16 mouse cellular contexts compared by ENCODE assay signal in the genomic region with DNA sequence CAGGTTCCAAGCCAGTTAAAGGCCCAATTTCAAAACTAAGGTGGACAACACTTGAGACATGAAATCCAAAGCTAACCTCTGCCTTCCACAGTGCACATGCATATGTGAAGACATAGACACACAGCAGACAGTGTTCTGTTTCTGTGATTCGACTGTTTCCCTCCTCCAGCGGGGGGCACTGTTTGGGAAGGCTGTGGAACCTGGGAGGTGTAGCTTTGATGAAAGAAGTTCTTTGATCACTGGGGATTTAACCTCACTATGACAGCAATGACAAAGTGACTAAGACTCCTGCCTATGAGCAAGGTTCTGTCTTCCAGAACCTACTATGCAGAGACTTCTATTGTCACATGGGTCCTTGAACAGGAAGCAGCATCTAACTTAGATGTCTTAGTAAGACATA. TPM values are rescaled to one million over a fixed set of nuclear protein-coding genes. Genes with fewer than 3 reads are reported as not detected.
DNase-seq lines count a peak whose midpoint lies in the region; TF ChIP-seq lines count a peak whose summit lies in the region.
"Had no signal": no experiment of that assay in that cellular context is flagged by ENCODE, and none has a peak within 500 bp of the region (broad histone marks: within the 10 kb centered on the region; RNA-seq: fewer than 3 reads in every experiment).

No protein-coding gene starts in this region.

- DNase-seq in adrenal gland, adult 2 months, result peak; percentile 56
- DNase-seq in adrenal gland, postnatal 4 days (ENCODE audit: low spot score in 2 of 2), result no peak
- no peak for DNase-seq in layer of hippocampus, adult 2 months (ENCODE audit: low spot score in 2 of 2)
- no peak for DNase-seq in layer of hippocampus, adult 8-10 months (ENCODE audit: low spot score in 2 of 2)
- DNase-seq in 416B (ENCODE audit: low read depth), result peak; percentile 65
- peak; percentile 55 for DNase-seq in brain, adult 2 months (ENCODE audit: low read depth, low spot score)
- DNase-seq in right cerebral cortex, postnatal 10 days (ENCODE audit: low spot score in 2 of 2), result no peak
- no peak for DNase-seq in gastrocnemius, adult 2 months
- DNase-seq: B cell, adult 2 months; heart, adult 18-20 months; right cerebral cortex, postnatal 4 days had no signal

- intact Hi-C loops in gastrocnemius, adult 2 months (cut with DNase I), result loop anchor here (5.0 kb wide), 1 partner anchor 98 kb away; no protein-coding TSS in a partner anchor

- no peak overlapping the region for H3K27ac ChIP-seq in layer of hippocampus, adult 2 months
- no peak overlapping the region for H3K27ac ChIP-seq in gastrocnemius, adult 2 months
- H3K27ac ChIP-seq: embryonic facial prominence, embryonic 15.5 days; forebrain, embryonic 15.5 days; hindbrain, embryonic 12.5 days; kidney, embryonic 15.5 days had no signal

- peak; percentile 60 for TF ChIP-seq CTCF in layer of hippocampus, adult 2 months (conservative IDR thresholded peaks at IDR 0.05)
- TF ChIP-seq CTCF in gastrocnemius, adult 2 months (IDR thresholded peaks at IDR 0.05), result no peak

- no peak overlapping the region for H3K4me3 ChIP-seq in layer of hippocampus, adult 2 months
- no peak overlapping the region for H3K4me3 ChIP-seq in gastrocnemius, adult 2 months
- H3K4me3 ChIP-seq: embryonic facial prominence, embryonic 15.5 days; forebrain, embryonic 15.5 days; hindbrain, embryonic 12.5 days; kidney, embryonic 15.5 days had no signal

RNA-seq across cellular contexts. Expression of a gene that starts 19.0 kb away (rescaled TPM):
- 10 to 100 TPM; 35.9 to 46.1 TPM for total RNA-seq in adrenal gland, adult 2 months (2021)
- 16.4 and 18.6 TPM in 2 replicates for polyA plus RNA-seq in adrenal gland, adult 2 months (2012; rRNA removed)
- total RNA-seq in adrenal gland, postnatal 4 days (2021), result 10 to 100 TPM; 37.2 to 41.4 TPM
- total RNA-seq in layer of hippocampus, adult 2 months (2021), result 10 to 100 TPM; 28.3 to 32.7 TPM
- 10 to 100 TPM; 31.7 to 40.5 (median 35.8) TPM for total RNA-seq in layer of hippocampus, adult 8-10 months (2022)
- total RNA-seq in gastrocnemius, adult 2 months (2021), result 100 to 1,000 TPM; 139 to 159 TPM

RNA-seq across cellular contexts. Expression of a gene that starts 29.1 kb away (rescaled TPM):
- 10 to 100 TPM; 42.7 to 62.6 TPM for total RNA-seq in adrenal gland, adult 2 months (2021)
- 58.8 and 81.7 TPM in 2 replicates for polyA plus RNA-seq in adrenal gland, adult 2 months (2012; rRNA removed)
- total RNA-seq in adrenal gland, postnatal 4 days (2021), result 10 to 100 TPM; 62.1 to 69.5 TPM
- total RNA-seq in layer of hippocampus, adult 2 months (2021), result under 1 TPM; 0.27 to 0.38 TPM
- total RNA-seq in layer of hippocampus, adult 8-10 months (2022), result 1 to 10 TPM in 2 of 4 experiments, under 1 TPM in 2; 0.78 to 1.5 (median 1.0) TPM
- 1 to 10 TPM in 1 of 2 experiments, under 1 TPM in 1; 0.38 to 2.3 TPM for total RNA-seq in gastrocnemius, adult 2 months (2021)
- total RNA-seq: monocyte, adult 5-6 weeks had no signal

Comparison
In these comparisons a context has a peak if more than half of its experiments do, and no peak if none do; other contexts are left out.
1. DNase-seq: peak in adrenal gland, adult 2 months (single experiment), 416B (single experiment) and brain, adult 2 months (single experiment); none in adrenal gland, postnatal 4 days (0 of 2), layer of hippocampus, adult 2 months (0 of 2), layer of hippocampus, adult 8-10 months (0 of 2), right cerebral cortex, postnatal 10 days (0 of 2) and gastrocnemius, adult 2 months (single experiment).
2. RNA of a gene that starts 29.1 kb away (total RNA-seq): 62.1 to 69.5 TPM in adrenal gland, postnatal 4 days and 42.7 to 62.6 TPM in adrenal gland, adult 2 months; 0.38 to 2.3 TPM in gastrocnemius, adult 2 months, 0.78 to 1.5 TPM in layer of hippocampus, adult 8-10 months and 0.27 to 0.38 TPM in layer of hippocampus, adult 2 months; every median in the first group is over 10 times any median in the second.